Mouse (Mus musculus) limb, embryonic 15.5 days (tissue): ENCODE data around the gene Taar8c. TPM values are rescaled to one million over a fixed set of nuclear protein-coding genes. Genes with fewer than 3 reads are reported as not detected.
"Not testable (repeated sequence)": the region's sequence is repeated elsewhere in the genome, so short reads cannot be mapped to it uniquely, and the experiment has no call there.

Source experiments
- ATAC-seq: fragments of 200-750 bp; cut with Nextera tagmentation; 2 replicates; pipeline ENCODE4 v1.8.0; 2017; ENCODE audit warnings: low read depth, moderate TSS enrichment; ENCODE audit not compliant: insufficient number of reproducible peaks, low FRiP score, low TSS enrichment
- H3K27ac ChIP-seq: fragments of 300-500 bp; sonication (generic); 2 replicates; pipeline ENCODE4 v1.5.1; 2015; ENCODE audit warnings: moderate library complexity, mild to moderate bottlenecking, inconsistent platforms
- H3K27me3 ChIP-seq: fragments of 300-500 bp; sonication (generic); 2 replicates; pipeline ENCODE4 v1.6.1; 2015; ENCODE audit warnings: inconsistent platforms
- H3K36me3 ChIP-seq: fragments of 300-500 bp; sonication (generic); 2 replicates; pipeline ENCODE4 v1.6.1; 2015; ENCODE audit warnings: inconsistent platforms
- H3K4me1 ChIP-seq: fragments of 300-500 bp; sonication (generic); 2 replicates; pipeline ENCODE4 v1.6.1; 2015; ENCODE audit warnings: inconsistent platforms
- H3K4me2 ChIP-seq: fragments of 300-500 bp; sonication (generic); 2 replicates; pipeline ENCODE4 v1.6.1; 2015; ENCODE audit warnings: mild to moderate bottlenecking, inconsistent platforms
- H3K4me3 ChIP-seq: fragments of 300-500 bp; sonication (generic); 2 replicates; pipeline ENCODE4 v1.5.1; 2015; ENCODE audit warnings: mild to moderate bottlenecking, inconsistent platforms
- H3K9ac ChIP-seq: fragments of 300-500 bp; sonication (generic); 2 replicates; pipeline ENCODE4 v1.6.1; 2015; ENCODE audit warnings: inconsistent platforms
- H3K9me3 ChIP-seq: fragments of 300-500 bp; sonication (generic); 2 replicates; pipeline ENCODE4 v1.6.1; 2016; ENCODE audit warnings: inconsistent platforms
- WGBS: fragments of 180-500 bp; shearing (Covaris S2); methylation state at CpG from one replicate; pipeline ENCODE4 v1.1.7; 2015; 5-methylcytosine and 5-hydroxymethylcytosine counted together
- polyA plus RNA-seq: library from polyadenylated mRNA; unstranded; fragments of >200 nt; fragmentation: Nextera tagmentation; extraction: Ambion mirVana; gene quantifications from 2 replicates; pipeline ENCODE4 v1.2.1, GENCODE M21; 2015

Taar8c gene
- polyA plus RNA-seq, 1 experiment from 2014 or later = not detected

GRCm38 (mm10) chr10:24108236-24108635 lies 6.5 kb upstream of the Taar8c start:
- ATAC-seq = no peak
- Histone ChIP-seq H3K27ac (no peak overlapping the region), H3K4me1 (no peaks in the 10 kb centered on the region), H3K27me3 (no peaks in the 10 kb centered on the region), H3K9ac (no peak overlapping the region), H3K4me3 (no peak overlapping the region), H3K4me2 (no peak overlapping the region), H3K36me3 (no peaks in the 10 kb centered on the region), H3K9me3 (no peaks in the 10 kb centered on the region)
- 42% methylated on average over 3 of the region's 3 CpGs for WGBS

- Histone ChIP-seq H3K27ac (no peak overlapping the region), H3K4me2 (no peak overlapping the region), H3K36me3 (no peaks in the 10 kb centered on the region), H3K9me3 (no peaks in the 10 kb centered on the region), H3K9ac (no peak overlapping the region), H3K4me3 (no peak overlapping the region), H3K27me3 (no peaks in the 10 kb centered on the region), H3K4me1 (no peaks in the 10 kb centered on the region)
- no peak for ATAC-seq
- WGBS = 48% methylated on average over 5 of the region's 5 CpGs
These were observed 6.0 kb upstream of the Taar8c start for GRCm38 (mm10) chr10:24107747-24108146.

GRCm38 (mm10) chr10:24103299-24103698 lies 1.6 kb upstream of the Taar8c start:
- not testable (repeated sequence) for H3K4me3 ChIP-seq, ATAC-seq, H3K27me3 ChIP-seq, H3K36me3 ChIP-seq, H3K4me1 ChIP-seq, H3K27ac ChIP-seq, H3K9ac ChIP-seq, H3K4me2 ChIP-seq, H3K9me3 ChIP-seq
- WGBS = 48% methylated on average over 1 of the region's 1 CpGs

- H3K27me3 ChIP-seq, H3K36me3 ChIP-seq, H3K4me2 ChIP-seq, H3K9me3 ChIP-seq, H3K9ac ChIP-seq, ATAC-seq, H3K4me3 ChIP-seq, H3K4me1 ChIP-seq, H3K27ac ChIP-seq: not testable (repeated sequence)
- 69% methylated on average over 2 of the region's 2 CpGs for WGBS
These were observed 4.7 kb downstream of the Taar8c start for GRCm38 (mm10) chr10:24097010-24097409.

- no peak within 1 kb of the TSS for H3K4me2 ChIP-seq
- no peaks in the 10 kb centered on the region for H3K27me3 ChIP-seq
- H3K9ac ChIP-seq = no peak within 1 kb of the TSS
- no peaks in the 10 kb centered on the region for H3K9me3 ChIP-seq
- H3K36me3 ChIP-seq = no peaks in the 10 kb centered on the region
- no peak within 1 kb of the TSS for H3K4me3 ChIP-seq
- no peak for ATAC-seq
- no peak within 1 kb of the TSS for H3K27ac ChIP-seq
- H3K4me1 ChIP-seq = no peaks in the 10 kb centered on the region
- WGBS = 69% methylated on average over 2 of the region's 2 CpGs
These were observed 9.5 kb downstream of the Taar8c start, which contains the start of gene Taar8b for GRCm38 (mm10) chr10:24092194-24092593. Gene Taar8b (minus strand): TSS chr10:24092294.

GRCm38 (mm10) chr10:24087168-24087567 lies 14.5 kb downstream of the Taar8c start:
- Histone ChIP-seq H3K4me1 (no peaks in the 10 kb centered on the region), H3K4me2 (no peak overlapping the region), H3K9me3 (no peaks in the 10 kb centered on the region), H3K4me3 (no peak overlapping the region), H3K27me3 (no peaks in the 10 kb centered on the region), H3K9ac (no peak overlapping the region), H3K36me3 (no peaks in the 10 kb centered on the region), H3K27ac (no peak overlapping the region)
- ATAC-seq = no peak
- 92% methylated on average over 2 of the region's 2 CpGs for WGBS

GRCm38 (mm10) chr10:24086555-24086954 lies 15.2 kb downstream of the Taar8c start:
- no peak overlapping the region for H3K4me3 ChIP-seq
- no peak overlapping the region for H3K4me2 ChIP-seq
- no peak overlapping the region for H3K27ac ChIP-seq
- H3K4me1 ChIP-seq = no peaks in the 10 kb centered on the region
- no peak overlapping the region for H3K9ac ChIP-seq
- no peaks in the 10 kb centered on the region for H3K36me3 ChIP-seq
- H3K27me3 ChIP-seq = no peaks in the 10 kb centered on the region
- 82% methylated on average over 5 of the region's 5 CpGs for WGBS
- H3K9me3 ChIP-seq = no peaks in the 10 kb centered on the region
- no peak for ATAC-seq

GRCm38 (mm10) chr10:24085936-24086335 lies 15.8 kb downstream of the Taar8c start:
- Histone ChIP-seq H3K9ac (no peak overlapping the region), H3K36me3 (no peaks in the 10 kb centered on the region), H3K9me3 (no peaks in the 10 kb centered on the region), H3K4me2 (no peak overlapping the region), H3K27me3 (no peaks in the 10 kb centered on the region), H3K4me1 (no peaks in the 10 kb centered on the region), H3K4me3 (no peak overlapping the region), H3K27ac (no peak overlapping the region)
- 75% methylated on average over 5 of the region's 5 CpGs for WGBS
- ATAC-seq = no peak

GRCm38 (mm10) chr10:24080166-24080565 lies 21.5 kb downstream of the Taar8c start:
- Histone ChIP-seq H3K4me2 (no peak overlapping the region), H3K36me3 (no peaks in the 10 kb centered on the region), H3K4me1 (no peaks in the 10 kb centered on the region), H3K9ac (no peak overlapping the region), H3K4me3 (no peak overlapping the region), H3K27me3 (peaks cover 4% of the 10 kb centered on the region; the same call in 1 of the 2 replicates), H3K27ac (no peak overlapping the region), H3K9me3 (no peaks in the 10 kb centered on the region)
- 38% methylated on average over 3 of the region's 3 CpGs for WGBS
- ATAC-seq = no peak

GRCm38 (mm10) chr10:24076200-24076599 lies 25.5 kb downstream of the Taar8c start, which contains the start of gene Taar8a:
Gene Taar8a (plus strand): TSS chr10:24076500.
- H3K4me1 ChIP-seq, H3K9me3 ChIP-seq, H3K27me3 ChIP-seq, H3K9ac ChIP-seq, H3K27ac ChIP-seq, H3K36me3 ChIP-seq, H3K4me3 ChIP-seq, H3K4me2 ChIP-seq, ATAC-seq: not testable (repeated sequence)
- WGBS = 76% methylated on average over 2 of the region's 4 CpGs

- H3K9ac ChIP-seq, ATAC-seq, H3K27me3 ChIP-seq, H3K9me3 ChIP-seq, H3K4me2 ChIP-seq, H3K4me1 ChIP-seq, H3K27ac ChIP-seq, H3K36me3 ChIP-seq, H3K4me3 ChIP-seq: not testable (repeated sequence)
- 35% methylated on average over 2 of the region's 2 CpGs for WGBS
These were observed 27.0 kb downstream of the Taar8c start for GRCm38 (mm10) chr10:24074751-24075150.

- no peak overlapping the region for H3K4me3 ChIP-seq
- no peak for ATAC-seq
- no peak overlapping the region for H3K9ac ChIP-seq
- H3K36me3 ChIP-seq = no peaks in the 10 kb centered on the region
- no peaks in the 10 kb centered on the region for H3K4me1 ChIP-seq
- no peaks in the 10 kb centered on the region for H3K27me3 ChIP-seq
- H3K9me3 ChIP-seq = no peaks in the 10 kb centered on the region
- no peak overlapping the region for H3K27ac ChIP-seq
- H3K4me2 ChIP-seq = no peak overlapping the region
- WGBS = 83% methylated on average over 3 of the region's 3 CpGs
These were observed 42.7 kb downstream of the Taar8c start for GRCm38 (mm10) chr10:24058986-24059385.

GRCm38 (mm10) chr10:24052039-24052438 lies 49.7 kb downstream of the Taar8c start:
- Histone ChIP-seq H3K36me3 (no peaks in the 10 kb centered on the region), H3K4me1 (no peaks in the 10 kb centered on the region), H3K27ac (no peak overlapping the region), H3K9ac (no peak overlapping the region), H3K27me3 (no peaks in the 10 kb centered on the region), H3K9me3 (no peaks in the 10 kb centered on the region), H3K4me3 (no peak overlapping the region), H3K4me2 (no peak overlapping the region)
- 70% methylated on average over 5 of the region's 5 CpGs for WGBS
- no peak for ATAC-seq
